Mouse (Mus musculus): ENCODE data around the gene Cdca7.

Gene Cdca7

GRCm38 (mm10) chr2:72475797-72476485 lies at the start of gene Cdca7:
TSS of gene Cdca7 (plus strand) at chr2:72476159.
- DNase-seq (ENCODE audit: low spot score in 2 of 2) = peak; percentile 42 to 68

- peak in 1 of 2 experiments; percentile 10 for DNase-seq (ENCODE audit: low spot score in 2 of 2)
These were observed 49.2 kb upstream of the Cdca7 start for GRCm38 (mm10) chr2:72426776-72427175.

- no peak for DNase-seq (ENCODE audit: low spot score in 2 of 2)
These were observed 48.7 kb upstream of the Cdca7 start for GRCm38 (mm10) chr2:72427288-72427687.

- no peak for DNase-seq (ENCODE audit: low spot score in 2 of 2)
These were observed 36.9 kb upstream of the Cdca7 start for GRCm38 (mm10) chr2:72438941-72439533.

- no peak for DNase-seq (ENCODE audit: low spot score in 2 of 2)
These were observed 34.9 kb upstream of the Cdca7 start for GRCm38 (mm10) chr2:72441010-72441409.

GRCm38 (mm10) chr2:72442825-72443224 lies 33.1 kb upstream of the Cdca7 start:
- no peak for DNase-seq (ENCODE audit: low spot score in 2 of 2)

- DNase-seq (ENCODE audit: low spot score in 2 of 2) = no peak
These were observed 32.0 kb upstream of the Cdca7 start for GRCm38 (mm10) chr2:72443960-72444359.

GRCm38 (mm10) chr2:72446106-72446505 lies 29.9 kb upstream of the Cdca7 start:
- no peak for DNase-seq (ENCODE audit: low spot score in 2 of 2)

GRCm38 (mm10) chr2:72446615-72447014 lies 29.3 kb upstream of the Cdca7 start:
- DNase-seq (ENCODE audit: low spot score in 2 of 2) = no peak

- no peak for DNase-seq (ENCODE audit: low spot score in 2 of 2)
These were observed 22.4 kb upstream of the Cdca7 start for GRCm38 (mm10) chr2:72453563-72453962.

- no peak for DNase-seq (ENCODE audit: low spot score in 2 of 2)
These were observed 19.8 kb upstream of the Cdca7 start for GRCm38 (mm10) chr2:72456189-72456588.

GRCm38 (mm10) chr2:72464376-72465014 lies 11.5 kb upstream of the Cdca7 start:
- no peak for DNase-seq (ENCODE audit: low spot score in 2 of 2)

GRCm38 (mm10) chr2:72467604-72468003 lies 8.4 kb upstream of the Cdca7 start:
- no peak for DNase-seq (ENCODE audit: low spot score in 2 of 2)

GRCm38 (mm10) chr2:72471415-72472070 lies 4.4 kb upstream of the Cdca7 start:
- DNase-seq (ENCODE audit: low spot score in 2 of 2) = no peak

GRCm38 (mm10) chr2:72474531-72475287 lies 1.2 kb upstream of the Cdca7 start:
- no peak for DNase-seq (ENCODE audit: low spot score in 2 of 2)

- no peak for DNase-seq (ENCODE audit: low spot score in 2 of 2)
These were observed 549 bp upstream of the Cdca7 start for GRCm38 (mm10) chr2:72475423-72475796.

- DNase-seq (ENCODE audit: low spot score in 2 of 2) = peak in 1 of 2 experiments; percentile 29
These were observed 690 bp downstream of the Cdca7 start for GRCm38 (mm10) chr2:72476486-72477211.

- DNase-seq (ENCODE audit: low spot score in 2 of 2) = no peak
These were observed 1.3 kb downstream of the Cdca7 start for GRCm38 (mm10) chr2:72477221-72477620.

- no peak for DNase-seq (ENCODE audit: low spot score in 2 of 2)
These were observed 2.2 kb downstream of the Cdca7 start for GRCm38 (mm10) chr2:72478176-72478575.

- no peak for DNase-seq (ENCODE audit: low spot score in 2 of 2)
These were observed 3.0 kb downstream of the Cdca7 start for GRCm38 (mm10) chr2:72478921-72479320.

- no peak for DNase-seq (ENCODE audit: low spot score in 2 of 2)
These were observed 3.9 kb downstream of the Cdca7 start for GRCm38 (mm10) chr2:72479818-72480217.
